Mouse (Mus musculus): ENCODE results near the gene Zswim5. TPM values are rescaled to one million over a fixed set of nuclear protein-coding genes. Genes with fewer than 3 reads are reported as not detected.

The Zswim5 gene
- polyA plus RNA-seq, 1 experiment = 14.7 TPM

DNA sequence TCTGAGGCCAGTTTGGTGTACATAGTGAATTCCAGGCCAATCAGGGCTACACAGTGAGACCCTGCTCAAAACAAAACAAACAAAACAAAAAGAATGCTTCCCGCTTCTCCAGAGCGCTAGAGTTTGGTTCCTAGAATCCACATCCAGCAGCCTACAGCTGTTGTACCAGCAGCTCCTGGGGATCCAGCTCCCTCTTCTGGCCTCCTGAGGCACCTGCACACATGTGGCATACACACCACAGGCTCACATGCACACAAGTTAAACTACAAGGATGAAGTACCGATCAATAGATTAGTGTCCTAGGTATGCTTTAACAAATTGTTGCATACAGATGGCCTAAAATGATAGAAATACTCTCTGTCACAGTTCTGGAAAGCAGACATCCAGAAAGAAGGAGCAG, 32.9 kb upstream of the Zswim5 start:
- Histone ChIP-seq H3K27me3 (ENCODE audit: control insufficient read depth, insufficient read depth, low read length) (no peaks in the 10 kb centered on the region), H3K4me1 (ENCODE audit: control insufficient read depth, insufficient read depth, insufficient read length, low read length) (no peaks in the 10 kb centered on the region; the same call in 1 of the 2 replicates), H3K36me3 (ENCODE audit: control insufficient read depth, insufficient read depth, low read length) (no peaks in the 10 kb centered on the region), H3K4me3 (ENCODE audit: low read depth, low read length) (no peak overlapping the region), H3K27ac (ENCODE audit: insufficient read depth, low read depth, low read length) (no peak overlapping the region)
- 93% methylated on average over 3 of the region's 3 CpGs for WGBS
- TF ChIP-seq CTCF (IDR thresholded peaks at IDR 0.05; ENCODE audit: extremely low read depth, insufficient read length, insufficient replicate concordance, low read depth, low read length) = no peak
- no peak for TF ChIP-seq POLR2A (IDR thresholded peaks at IDR 0.05; ENCODE audit: low read depth, low read length)

GRCm38 (mm10) chr4:116849901-116850300, 27.3 kb upstream of the Zswim5 start:
- peaks cover 4% of the 10 kb centered on the region; the same call in 1 of the 2 replicates for H3K4me1 ChIP-seq (ENCODE audit: control insufficient read depth, insufficient read depth, insufficient read length, low read length)
- 85% methylated on average over 3 of the region's 3 CpGs for WGBS
- TF ChIP-seq POLR2A (IDR thresholded peaks at IDR 0.05; ENCODE audit: low read depth, low read length) (no peak), CTCF (IDR thresholded peaks at IDR 0.05; ENCODE audit: extremely low read depth, insufficient read length, insufficient replicate concordance, low read depth, low read length) (no peak)
- no peaks in the 10 kb centered on the region for H3K27me3 ChIP-seq (ENCODE audit: control insufficient read depth, insufficient read depth, low read length)
- no peaks in the 10 kb centered on the region for H3K36me3 ChIP-seq (ENCODE audit: control insufficient read depth, insufficient read depth, low read length)
- no peak overlapping the region for H3K4me3 ChIP-seq (ENCODE audit: low read depth, low read length)
- H3K27ac ChIP-seq (ENCODE audit: insufficient read depth, low read depth, low read length) = no peak overlapping the region

DNA sequence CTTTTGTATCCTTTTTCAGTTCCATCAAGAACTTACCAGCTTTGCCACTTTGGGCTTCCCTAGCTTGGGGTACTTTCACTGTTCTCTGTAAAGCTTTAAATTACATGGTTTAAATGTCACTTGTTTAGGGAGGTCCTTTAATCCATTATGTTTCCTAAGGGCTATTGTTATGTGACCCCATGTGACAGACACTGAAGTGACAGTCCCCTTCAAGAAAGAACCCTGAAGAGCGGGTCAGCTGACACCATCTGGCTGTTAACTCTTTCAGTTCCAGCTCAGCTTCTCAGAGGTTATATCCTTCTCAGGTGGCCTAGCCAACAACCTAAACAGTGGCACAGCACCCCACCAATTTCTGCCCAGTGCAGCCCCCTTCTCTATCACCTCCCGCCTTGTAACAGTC, 22.9 kb upstream of the Zswim5 start:
- Histone ChIP-seq H3K4me3 (ENCODE audit: low read depth, low read length) (no peak overlapping the region), H3K27me3 (ENCODE audit: control insufficient read depth, insufficient read depth, low read length) (no peaks in the 10 kb centered on the region; the same call in 1 of the 2 replicates), H3K36me3 (ENCODE audit: control insufficient read depth, insufficient read depth, low read length) (no peaks in the 10 kb centered on the region), H3K4me1 (ENCODE audit: control insufficient read depth, insufficient read depth, insufficient read length, low read length) (peaks cover 7% of the 10 kb centered on the region; the same call in 1 of the 2 replicates), H3K27ac (ENCODE audit: insufficient read depth, low read depth, low read length) (no peak overlapping the region)
- WGBS = 74% methylated on average over 2 of the region's 2 CpGs
- TF ChIP-seq POLR2A (IDR thresholded peaks at IDR 0.05; ENCODE audit: low read depth, low read length) = no peak
- no peak for TF ChIP-seq CTCF (IDR thresholded peaks at IDR 0.05; ENCODE audit: extremely low read depth, insufficient read length, insufficient replicate concordance, low read depth, low read length)

DNA sequence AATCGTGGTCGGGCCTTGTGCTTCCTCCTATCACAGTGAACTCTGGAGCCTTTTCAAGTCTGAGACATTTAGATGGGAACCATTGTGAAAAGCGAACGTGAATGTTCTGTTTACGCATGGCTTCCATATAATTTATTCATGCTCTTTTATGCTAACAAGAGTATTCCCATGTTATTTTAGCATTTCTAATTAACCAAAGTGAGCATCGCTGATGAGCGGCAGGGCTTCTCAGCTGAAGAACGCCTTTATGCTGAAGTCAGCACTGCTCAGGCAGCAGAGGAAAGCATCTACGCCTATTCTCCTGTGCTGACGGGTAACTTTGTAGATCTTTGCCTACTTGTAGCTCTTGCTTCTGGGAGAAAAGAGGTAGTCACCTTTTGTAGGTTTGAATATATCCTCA, 20.0 kb upstream of the Zswim5 start:
- peaks cover 8% of the 10 kb centered on the region for H3K4me1 ChIP-seq (ENCODE audit: control insufficient read depth, insufficient read depth, insufficient read length, low read length)
- TF ChIP-seq CTCF (IDR thresholded peaks at IDR 0.05; ENCODE audit: extremely low read depth, insufficient read length, insufficient replicate concordance, low read depth, low read length) (no peak), POLR2A (IDR thresholded peaks at IDR 0.05; ENCODE audit: low read depth, low read length) (no peak)
- no peaks in the 10 kb centered on the region; the same call in 1 of the 2 replicates for H3K27me3 ChIP-seq (ENCODE audit: control insufficient read depth, insufficient read depth, low read length)
- no peak overlapping the region for H3K27ac ChIP-seq (ENCODE audit: insufficient read depth, low read depth, low read length)
- H3K36me3 ChIP-seq (ENCODE audit: control insufficient read depth, insufficient read depth, low read length) = no peaks in the 10 kb centered on the region
- WGBS = 92% methylated on average over 10 of the region's 10 CpGs
- H3K4me3 ChIP-seq (ENCODE audit: low read depth, low read length) = no peak overlapping the region

GRCm38 (mm10) chr4:116859711-116860110, 17.5 kb upstream of the Zswim5 start:
- no peak overlapping the region for H3K4me3 ChIP-seq (ENCODE audit: low read depth, low read length)
- peaks cover 6% of the 10 kb centered on the region for H3K4me1 ChIP-seq (ENCODE audit: control insufficient read depth, insufficient read depth, insufficient read length, low read length)
- TF ChIP-seq POLR2A (IDR thresholded peaks at IDR 0.05; ENCODE audit: low read depth, low read length) = no peak
- no peak for TF ChIP-seq CTCF (IDR thresholded peaks at IDR 0.05; ENCODE audit: extremely low read depth, insufficient read length, insufficient replicate concordance, low read depth, low read length)

DNA sequence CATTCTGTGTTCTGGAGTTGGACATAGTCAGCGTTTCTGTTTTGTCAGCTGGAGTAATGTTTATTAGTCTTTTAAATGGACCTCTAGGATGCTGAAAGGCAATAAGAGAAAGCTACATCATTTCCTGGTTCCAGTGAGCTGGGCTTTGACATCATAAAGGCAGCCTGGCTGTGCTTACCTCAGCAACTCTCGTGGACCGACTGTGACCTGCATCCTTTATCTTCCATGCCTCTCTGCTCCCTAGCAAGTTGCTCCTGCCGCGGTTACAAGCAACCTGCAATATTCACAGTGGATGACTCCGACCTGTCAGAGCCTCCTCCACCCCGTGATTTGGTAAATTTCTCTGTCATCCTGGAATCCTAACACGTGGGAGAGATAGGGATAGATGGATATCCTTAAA, 15.2 kb upstream of the Zswim5 start:
- Histone ChIP-seq H3K36me3 (ENCODE audit: control insufficient read depth, insufficient read depth, low read length) (no peaks in the 10 kb centered on the region), H3K27ac (ENCODE audit: insufficient read depth, low read depth, low read length) (0 out of 2 replicates have a peak overlapping the region, but pooled peaks have one; percentile 28), H3K27me3 (ENCODE audit: control insufficient read depth, insufficient read depth, low read length) (no peaks in the 10 kb centered on the region), H3K4me1 (ENCODE audit: control insufficient read depth, insufficient read depth, insufficient read length, low read length) (peaks cover 6% of the 10 kb centered on the region), H3K4me3 (ENCODE audit: low read depth, low read length) (no peak overlapping the region)
- no peak for TF ChIP-seq CTCF (IDR thresholded peaks at IDR 0.05; ENCODE audit: extremely low read depth, insufficient read length, insufficient replicate concordance, low read depth, low read length)
- TF ChIP-seq POLR2A (IDR thresholded peaks at IDR 0.05; ENCODE audit: low read depth, low read length) = no peak
- 47% methylated on average over 8 of the region's 8 CpGs for WGBS

More at GRCm38 (mm10) chr4:116859711-116860110, 17.5 kb upstream of the Zswim5 start:
- Histone ChIP-seq H3K36me3 (ENCODE audit: control insufficient read depth, insufficient read depth, low read length) (no peaks in the 10 kb centered on the region), H3K27me3 (ENCODE audit: control insufficient read depth, insufficient read depth, low read length) (no peaks in the 10 kb centered on the region; the same call in 1 of the 2 replicates), H3K27ac (ENCODE audit: insufficient read depth, low read depth, low read length) (peak overlapping the region; percentile 92; the same call in 1 of the 2 replicates)
- WGBS = 19% methylated on average over 5 of the region's 5 CpGs

- Histone ChIP-seq H3K4me1 (ENCODE audit: control insufficient read depth, insufficient read depth, insufficient read length, low read length) (no peaks in the 10 kb centered on the region), H3K27me3 (ENCODE audit: control insufficient read depth, insufficient read depth, low read length) (no peaks in the 10 kb centered on the region), H3K36me3 (ENCODE audit: control insufficient read depth, insufficient read depth, low read length) (no peaks in the 10 kb centered on the region), H3K4me3 (ENCODE audit: low read depth, low read length) (no peak overlapping the region), H3K27ac (ENCODE audit: insufficient read depth, low read depth, low read length) (no peak overlapping the region)
- TF ChIP-seq POLR2A (IDR thresholded peaks at IDR 0.05; ENCODE audit: low read depth, low read length) = no peak
- TF ChIP-seq CTCF (IDR thresholded peaks at IDR 0.05; ENCODE audit: extremely low read depth, insufficient read length, insufficient replicate concordance, low read depth, low read length) = no peak
- WGBS = 67% methylated on average over 3 of the region's 3 CpGs
Observed at GRCm38 (mm10) chr4:116869898-116870297, 7.3 kb upstream of the Zswim5 start.
